Mouse (Mus musculus): ENCODE data around the gene Palm2. TPM values are rescaled to one million over a fixed set of nuclear protein-coding genes. Genes with fewer than 3 reads are reported as not detected.

The Palm2 gene
- polyA plus RNA-seq, 1 experiment = 0.27 TPM

GRCm38 (mm10) chr4:57436286-57436685 is 2.2 kb downstream of the Palm2 start:
- TF ChIP-seq POLR2A (IDR thresholded peaks at IDR 0.05; ENCODE audit: borderline replicate concordance, extremely low read depth, low read depth, low read length) (no peak), CTCF (IDR thresholded peaks at IDR 0.05; ENCODE audit: insufficient read depth, low read length) (no peak)
- 61% methylated on average over 4 of the region's 4 CpGs for WGBS
- H3K4me3 ChIP-seq (replicated peaks; ENCODE audit: extremely low read depth, low read depth, low read length) = no peak overlapping the region
- DNase-seq = no peak
- no peaks in the 10 kb centered on the region for H3K4me1 ChIP-seq (ENCODE audit: control insufficient read depth, insufficient read depth, low read length)

GRCm38 (mm10) chr4:57446082-57446481 is 12.0 kb downstream of the Palm2 start:
- DNase-seq = no peak
- 58% methylated on average over 2 of the region's 2 CpGs for WGBS
- Histone ChIP-seq H3K4me1 (ENCODE audit: control insufficient read depth, insufficient read depth, low read length) (no peaks in the 10 kb centered on the region), H3K4me3 (replicated peaks; ENCODE audit: extremely low read depth, low read depth, low read length) (no peak overlapping the region)
- TF ChIP-seq CTCF (IDR thresholded peaks at IDR 0.05; ENCODE audit: insufficient read depth, low read length) (no peak), POLR2A (IDR thresholded peaks at IDR 0.05; ENCODE audit: borderline replicate concordance, extremely low read depth, low read depth, low read length) (no peak)

DNA sequence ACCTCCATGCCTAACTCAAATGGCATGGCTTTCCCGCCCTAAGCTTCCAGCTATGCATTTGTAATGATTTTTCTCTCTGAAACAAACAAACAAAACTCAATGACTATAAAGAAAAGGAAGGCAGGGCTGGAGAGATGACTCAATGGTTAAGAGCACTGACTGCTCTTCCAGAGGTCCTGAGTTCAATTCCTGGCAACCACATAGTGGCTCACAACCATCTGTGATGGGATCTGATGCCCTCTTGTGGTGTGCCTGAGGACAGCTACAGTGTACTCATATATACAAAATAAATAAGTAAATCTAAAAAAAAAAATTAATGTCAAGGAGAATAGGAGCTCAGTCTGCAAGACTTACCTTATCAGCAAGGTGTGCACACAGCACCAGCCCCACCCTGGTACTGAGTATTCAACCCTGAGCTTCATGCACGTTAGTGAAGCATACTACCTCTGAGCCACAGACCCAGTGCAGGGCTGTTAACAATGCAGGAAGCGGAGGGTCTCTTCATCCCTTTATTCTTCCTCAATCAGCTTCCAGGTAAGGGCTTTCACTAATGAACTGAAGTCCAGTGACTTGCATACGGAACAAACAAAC is 12.9 kb downstream of the Palm2 start:
- Histone ChIP-seq H3K4me3 (replicated peaks; ENCODE audit: extremely low read depth, low read depth, low read length) (no peak overlapping the region), H3K4me1 (ENCODE audit: control insufficient read depth, insufficient read depth, low read length) (no peaks in the 10 kb centered on the region)
- no peak for DNase-seq
- 75% methylated on average over 4 of the region's 4 CpGs for WGBS
- no peak for TF ChIP-seq POLR2A (IDR thresholded peaks at IDR 0.05; ENCODE audit: borderline replicate concordance, extremely low read depth, low read depth, low read length)
- no peak for TF ChIP-seq CTCF (IDR thresholded peaks at IDR 0.05; ENCODE audit: insufficient read depth, low read length)

- 35% methylated on average over 3 of the region's 3 CpGs for WGBS
- peak; percentile 23 for DNase-seq
These were observed 17.8 kb downstream of the Palm2 start for GRCm38 (mm10) chr4:57451896-57452295.

DNA sequence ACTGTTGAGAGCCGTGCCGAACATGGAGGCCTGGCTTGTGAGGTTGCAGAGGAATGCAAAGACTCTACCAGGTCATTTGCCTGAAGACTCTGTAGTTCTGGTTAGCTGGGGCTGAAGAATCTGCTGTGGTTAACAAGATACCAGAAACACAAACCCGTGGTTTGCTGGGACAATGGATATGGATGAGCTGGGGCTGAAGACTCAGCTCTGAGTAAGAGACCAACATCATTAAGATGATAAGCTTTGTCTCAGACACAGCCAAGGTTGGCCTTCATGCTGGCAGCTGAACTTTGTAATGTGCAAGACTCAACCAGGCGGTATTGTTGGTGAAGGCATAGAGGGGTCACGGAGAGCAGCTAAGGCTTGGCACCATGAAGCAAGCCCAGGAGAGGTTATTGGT is 18.6 kb downstream of the Palm2 start:
- Histone ChIP-seq H3K4me1 (ENCODE audit: control insufficient read depth, insufficient read depth, low read length) (no peaks in the 10 kb centered on the region), H3K4me3 (replicated peaks; ENCODE audit: extremely low read depth, low read depth, low read length) (no peak overlapping the region)
- 95% methylated on average over 5 of the region's 5 CpGs for WGBS
- TF ChIP-seq POLR2A (IDR thresholded peaks at IDR 0.05; ENCODE audit: borderline replicate concordance, extremely low read depth, low read depth, low read length) (no peak), CTCF (IDR thresholded peaks at IDR 0.05; ENCODE audit: insufficient read depth, low read length) (no peak)
- DNase-seq = no peak

More at GRCm38 (mm10) chr4:57451896-57452295, 17.8 kb downstream of the Palm2 start:
- Histone ChIP-seq H3K4me3 (replicated peaks; ENCODE audit: extremely low read depth, low read depth, low read length) (no peak overlapping the region), H3K4me1 (ENCODE audit: control insufficient read depth, insufficient read depth, low read length) (no peaks in the 10 kb centered on the region)
- TF ChIP-seq POLR2A (IDR thresholded peaks at IDR 0.05; ENCODE audit: borderline replicate concordance, extremely low read depth, low read depth, low read length) (no peak), CTCF (IDR thresholded peaks at IDR 0.05; ENCODE audit: insufficient read depth, low read length) (peak; percentile 34; the same call in 1 of the 2 replicates)

GRCm38 (mm10) chr4:57462378-57462777 is 28.3 kb downstream of the Palm2 start:
- WGBS = 55% methylated on average over 3 of the region's 3 CpGs
- no peak for TF ChIP-seq POLR2A (IDR thresholded peaks at IDR 0.05; ENCODE audit: borderline replicate concordance, extremely low read depth, low read depth, low read length)
- TF ChIP-seq CTCF (IDR thresholded peaks at IDR 0.05; ENCODE audit: insufficient read depth, low read length) = 0 out of 2 replicates have a peak, but pooled peaks have one; percentile 2
- no peak overlapping the region for H3K4me3 ChIP-seq (replicated peaks; ENCODE audit: extremely low read depth, low read depth, low read length)
- DNase-seq = no peak
- H3K4me1 ChIP-seq (ENCODE audit: control insufficient read depth, insufficient read depth, low read length) = no peaks in the 10 kb centered on the region

DNA sequence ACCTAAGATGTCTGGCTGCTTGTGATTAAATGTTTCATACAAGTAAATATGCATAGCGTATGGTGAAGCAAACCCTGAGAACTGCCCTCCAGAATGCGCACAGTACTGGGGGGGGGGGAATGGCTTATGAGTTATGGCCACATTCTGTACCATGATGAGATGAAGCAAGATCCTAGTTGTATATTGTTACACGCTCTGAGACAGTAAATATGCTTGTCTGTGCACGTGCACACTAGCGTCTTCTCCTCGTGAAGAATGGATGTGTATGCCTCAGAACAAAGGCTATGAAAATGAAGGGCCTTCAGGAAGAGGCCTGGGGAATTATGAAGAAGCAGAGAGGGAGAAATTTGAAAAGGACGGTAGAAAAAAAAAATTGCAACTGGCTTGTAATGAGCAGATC is 48.4 kb downstream of the Palm2 start:
- Histone ChIP-seq H3K4me1 (ENCODE audit: control insufficient read depth, insufficient read depth, low read length) (no peaks in the 10 kb centered on the region), H3K4me3 (replicated peaks; ENCODE audit: extremely low read depth, low read depth, low read length) (no peak overlapping the region)
- DNase-seq = no peak
- TF ChIP-seq CTCF (IDR thresholded peaks at IDR 0.05; ENCODE audit: insufficient read depth, low read length) = no peak
- no peak for TF ChIP-seq POLR2A (IDR thresholded peaks at IDR 0.05; ENCODE audit: borderline replicate concordance, extremely low read depth, low read depth, low read length)
- 88% methylated on average over 7 of the region's 7 CpGs for WGBS

- no peaks in the 10 kb centered on the region for H3K4me1 ChIP-seq (ENCODE audit: control insufficient read depth, insufficient read depth, low read length)
- 72% methylated on average over 3 of the region's 3 CpGs for WGBS
- no peak for DNase-seq
- H3K4me3 ChIP-seq (replicated peaks; ENCODE audit: extremely low read depth, low read depth, low read length) = no peak overlapping the region
- no peak for TF ChIP-seq CTCF (IDR thresholded peaks at IDR 0.05; ENCODE audit: insufficient read depth, low read length)
These were observed 52.3 kb downstream of the Palm2 start for GRCm38 (mm10) chr4:57486392-57486791.

DNA sequence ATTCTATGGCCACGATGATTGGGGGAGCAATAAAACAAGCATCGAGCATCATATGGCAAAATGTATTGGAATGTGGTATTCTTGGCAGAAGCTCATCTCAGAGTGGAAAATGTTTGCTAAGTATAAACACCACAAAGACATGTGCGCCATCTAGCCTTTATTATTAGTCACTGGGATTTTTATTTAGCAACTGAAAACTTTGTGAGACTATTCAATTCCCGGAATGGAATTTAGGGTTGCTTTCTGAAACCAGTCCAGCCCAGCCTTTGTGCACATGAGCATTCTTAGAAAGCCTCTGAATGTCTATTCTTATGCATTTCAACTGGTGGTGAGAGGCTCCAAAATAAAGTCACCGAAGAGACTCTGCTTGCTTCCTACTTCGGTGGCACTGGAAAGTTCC is 55.8 kb downstream of the Palm2 start:
- WGBS = 63% methylated on average over 6 of the region's 6 CpGs
- TF ChIP-seq POLR2A (IDR thresholded peaks at IDR 0.05; ENCODE audit: borderline replicate concordance, extremely low read depth, low read depth, low read length) (no peak), CTCF (IDR thresholded peaks at IDR 0.05; ENCODE audit: insufficient read depth, low read length) (no peak)

GRCm38 (mm10) chr4:57504792-57505191 is 70.7 kb downstream of the Palm2 start:
- no peak for DNase-seq
- WGBS = 82% methylated on average over 6 of the region's 6 CpGs
- H3K4me1 ChIP-seq (ENCODE audit: control insufficient read depth, insufficient read depth, low read length) = no peaks in the 10 kb centered on the region
- no peak for TF ChIP-seq CTCF (IDR thresholded peaks at IDR 0.05; ENCODE audit: insufficient read depth, low read length)
- TF ChIP-seq POLR2A (IDR thresholded peaks at IDR 0.05; ENCODE audit: borderline replicate concordance, extremely low read depth, low read depth, low read length) = no peak
- H3K4me3 ChIP-seq (replicated peaks; ENCODE audit: extremely low read depth, low read depth, low read length) = no peak overlapping the region

More for the DNA sequence above, 55.8 kb downstream of the Palm2 start:
- no peak for DNase-seq
- no peak overlapping the region for H3K4me3 ChIP-seq (replicated peaks; ENCODE audit: extremely low read depth, low read depth, low read length)
- H3K4me1 ChIP-seq (ENCODE audit: control insufficient read depth, insufficient read depth, low read length) = no peaks in the 10 kb centered on the region
